Mouse (Mus musculus) cerebellum, adult 11 months (tissue): ENCODE data around the gene Rap1gds1.

Experiments
- DNase-seq: peaks from one replicate; pipeline ENCODE4 v3.0.0; 2022

Rap1gds1 gene

DNA sequence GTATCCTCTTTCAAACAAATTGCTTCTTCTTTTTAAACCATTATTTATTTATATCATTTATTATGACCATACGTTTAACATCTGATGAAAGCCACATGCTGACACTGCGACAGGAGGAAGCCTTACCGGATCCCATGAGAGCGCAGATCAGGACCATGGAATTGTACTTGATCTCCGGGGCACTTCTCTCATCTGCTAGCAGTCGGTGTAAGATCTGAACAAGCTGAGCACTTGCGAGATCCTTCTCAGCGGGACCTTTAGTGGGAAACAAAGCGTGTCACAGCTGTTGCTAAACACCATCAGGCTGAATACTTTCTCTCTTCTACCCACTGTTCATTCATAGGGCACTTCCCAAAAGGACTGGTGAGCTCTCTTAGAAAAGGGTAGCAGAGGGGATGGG lies 133.4 kb downstream of the Rap1gds1 start:
- DNase-seq, result no peak

- no peak for DNase-seq
Observed at GRCm38 (mm10) chr3:138937241-138937640, 137.8 kb downstream of the Rap1gds1 start.

- no peak for DNase-seq
Observed at GRCm38 (mm10) chr3:138936780-138937179, 138.2 kb downstream of the Rap1gds1 start.

GRCm38 (mm10) chr3:138927437-138927836 lies 147.6 kb downstream of the Rap1gds1 start:
- DNase-seq, result no peak

GRCm38 (mm10) chr3:138926161-138926560 lies 148.8 kb downstream of the Rap1gds1 start:
- DNase-seq, result no peak

DNA sequence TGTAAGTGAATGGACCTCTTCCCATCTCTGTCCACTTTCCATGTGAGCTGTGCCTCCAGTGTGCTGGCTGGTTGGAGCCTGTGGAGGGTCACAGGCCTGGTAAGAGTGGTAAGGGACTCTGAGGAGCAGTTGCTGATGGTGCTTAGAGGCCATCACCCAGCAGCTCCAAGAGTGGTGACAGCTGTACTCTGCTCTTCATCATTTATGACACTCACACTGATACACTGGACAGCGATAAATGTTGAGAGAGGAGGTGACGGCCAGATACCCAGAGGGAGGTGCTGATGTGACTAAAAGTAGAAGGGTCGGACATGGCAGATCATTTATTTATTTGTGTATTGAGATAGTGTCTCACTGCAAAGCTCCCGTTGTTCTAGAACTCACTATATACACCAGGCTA lies 156.8 kb downstream of the Rap1gds1 start:
- DNase-seq, result no peak

- no peak for DNase-seq
Observed at GRCm38 (mm10) chr3:138917016-138917415, 158.0 kb downstream of the Rap1gds1 start.

DNA sequence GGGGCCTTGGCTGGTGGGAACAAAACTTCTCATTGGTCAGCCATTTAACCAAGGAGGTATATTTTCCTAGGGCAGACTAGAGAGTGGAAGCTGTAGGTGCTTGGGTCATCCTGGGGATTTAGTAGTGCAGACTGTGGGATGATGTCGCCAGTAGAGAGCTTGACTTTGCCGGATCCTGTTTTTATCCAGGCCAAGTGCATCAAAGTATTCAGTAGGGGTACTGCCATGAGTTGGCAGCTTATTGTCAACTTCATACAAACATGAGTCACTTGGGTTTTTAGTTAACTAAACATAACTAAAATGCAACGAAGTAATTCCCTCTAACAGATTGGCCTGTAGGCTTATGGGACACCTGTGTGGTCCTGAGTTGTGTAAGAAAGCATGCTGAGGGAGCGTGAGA lies 158.4 kb downstream of the Rap1gds1 start:
- DNase-seq, result no peak

- DNase-seq, result no peak
Observed at GRCm38 (mm10) chr3:138914626-138915288, 160.2 kb downstream of the Rap1gds1 start.

GRCm38 (mm10) chr3:138912504-138912903 lies 162.5 kb downstream of the Rap1gds1 start:
- DNase-seq, result no peak

- no peak for DNase-seq
Observed at GRCm38 (mm10) chr3:138909313-138909712, 165.7 kb downstream of the Rap1gds1 start.

DNA sequence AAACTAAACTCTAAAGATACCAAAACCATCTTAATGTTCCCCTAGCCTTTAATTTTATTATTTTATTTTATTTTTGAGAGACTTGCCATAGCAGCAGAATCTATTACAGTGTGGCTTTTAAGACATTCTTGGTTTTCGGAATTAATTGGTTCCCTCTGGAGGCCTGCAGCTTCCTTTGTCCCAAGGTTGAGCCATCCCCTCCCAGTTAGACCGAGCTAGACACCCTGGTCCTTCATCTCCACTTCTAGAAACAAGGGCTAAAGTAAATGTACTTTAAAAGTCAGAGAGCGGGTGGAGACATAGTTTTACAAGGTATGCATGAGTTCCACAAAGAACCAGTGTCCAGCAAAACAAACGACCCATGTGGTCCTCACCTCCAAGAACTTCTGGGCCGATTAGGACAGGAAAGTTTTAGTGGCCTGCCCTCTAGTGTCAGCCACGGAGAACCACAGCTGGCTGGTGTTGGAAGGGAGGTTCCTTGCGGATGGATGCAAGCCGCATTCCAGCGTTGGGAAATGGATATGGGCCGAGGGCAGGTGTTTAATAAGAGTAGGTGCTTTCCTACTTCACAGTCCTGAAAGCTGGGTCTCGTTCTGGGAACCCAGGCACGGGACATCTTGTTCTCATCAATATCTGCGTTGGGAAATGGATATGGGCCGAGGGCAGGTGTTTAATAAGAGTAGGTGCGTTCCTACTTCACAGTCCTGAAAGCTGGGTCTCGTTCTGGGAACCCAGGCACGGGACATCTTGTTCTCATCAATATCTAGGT lies 168.7 kb downstream of the Rap1gds1 start:
- peak; percentile 69 for DNase-seq

- DNase-seq, result no peak
Observed at GRCm38 (mm10) chr3:138905678-138906077, 169.3 kb downstream of the Rap1gds1 start.

DNA sequence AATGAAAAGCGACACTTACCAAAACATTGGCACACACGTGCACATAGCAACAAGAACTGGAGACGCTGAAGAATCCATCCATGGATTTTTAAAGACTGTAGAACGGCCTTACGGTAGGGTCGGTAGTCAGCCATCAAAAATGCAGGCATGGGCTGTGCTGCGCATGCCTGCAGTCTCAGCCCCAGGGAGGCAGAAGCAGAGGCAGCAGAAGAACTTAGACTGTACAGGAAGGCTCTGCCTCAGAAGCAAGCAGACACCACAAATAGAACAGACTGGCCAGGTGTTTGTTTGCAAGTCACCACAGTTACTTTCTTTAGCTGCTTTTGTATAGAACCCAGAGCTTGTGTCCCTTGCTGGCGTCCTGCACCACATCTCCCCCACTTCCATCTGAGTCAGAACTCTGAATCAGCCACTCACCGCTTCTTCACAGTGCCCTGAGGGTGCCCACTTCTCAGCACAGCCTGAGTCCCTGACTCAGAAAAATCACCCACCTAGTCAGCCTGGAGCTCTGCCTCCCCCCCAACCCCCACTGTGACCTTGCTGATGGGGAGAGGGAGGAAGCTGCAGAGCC lies 174.3 kb downstream of the Rap1gds1 start:
- no peak for DNase-seq

DNA sequence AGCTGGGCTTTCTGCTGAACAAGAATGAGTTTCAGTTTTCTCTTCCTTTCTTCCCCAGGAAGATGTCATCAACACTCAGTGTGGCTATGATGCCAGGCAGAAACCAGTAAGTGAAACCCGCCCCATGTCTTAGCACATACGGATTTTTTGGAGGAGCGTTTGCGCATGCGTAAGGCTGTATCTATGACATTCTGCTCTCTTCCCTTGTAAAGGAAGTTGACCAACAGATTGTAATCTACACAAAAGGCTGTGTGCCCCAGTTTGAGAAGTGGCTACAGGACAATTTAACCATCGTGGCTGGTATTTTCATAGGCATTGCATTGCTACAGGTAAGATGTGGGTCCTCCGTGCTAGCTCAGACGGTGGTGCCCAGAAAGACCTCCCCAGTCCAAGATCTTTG lies 176.9 kb downstream of the Rap1gds1 start:
- DNase-seq, result no peak

DNA sequence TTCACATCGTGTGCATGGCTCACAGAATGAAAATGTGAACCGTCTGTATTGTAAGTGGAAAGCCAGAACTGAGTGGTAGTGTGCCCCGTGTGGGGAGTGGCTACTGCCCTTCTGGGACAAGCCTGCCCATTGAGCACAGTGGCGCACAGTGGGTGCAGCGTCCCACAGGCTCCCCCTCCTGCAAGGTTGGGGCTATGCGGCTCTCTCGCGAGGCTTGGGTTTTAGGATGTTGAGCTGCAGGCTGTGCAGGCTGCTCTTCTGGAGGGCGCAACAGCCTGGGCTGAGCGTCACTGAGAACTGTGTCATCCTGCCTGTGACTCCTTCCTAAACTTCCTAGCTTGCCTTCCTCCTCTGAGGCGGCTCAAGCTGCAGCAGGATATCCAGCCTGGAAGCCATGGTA lies 177.5 kb downstream of the Rap1gds1 start:
- no peak for DNase-seq

DNA sequence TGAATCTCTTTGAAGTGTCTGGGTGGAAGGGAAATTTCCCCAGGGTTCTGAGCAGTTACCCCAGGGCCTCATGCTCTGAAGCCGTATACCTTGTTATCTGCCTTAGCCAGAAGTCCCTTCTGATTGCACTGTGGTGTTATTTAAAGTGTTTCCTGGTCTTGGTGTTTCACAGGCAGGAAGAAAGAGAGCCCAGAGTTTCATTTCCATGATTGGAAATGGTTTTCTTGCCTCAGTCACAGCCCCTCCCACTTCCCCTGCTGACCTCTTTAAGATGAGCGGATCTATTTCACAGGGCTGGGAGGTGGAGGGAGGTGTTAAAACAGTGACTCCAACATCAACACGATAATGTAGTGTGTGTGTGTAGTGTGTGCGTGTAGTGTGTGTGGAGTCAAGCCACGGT lies 181.5 kb downstream of the Rap1gds1 start:
- DNase-seq, result no peak

- DNase-seq, result no peak
Observed at GRCm38 (mm10) chr3:138889769-138890295, 185.2 kb downstream of the Rap1gds1 start.

- DNase-seq, result no peak
Observed at GRCm38 (mm10) chr3:138889214-138889613, 185.8 kb downstream of the Rap1gds1 start.

GRCm38 (mm10) chr3:138886121-138886520 lies 188.9 kb downstream of the Rap1gds1 start:
- no peak for DNase-seq

DNA sequence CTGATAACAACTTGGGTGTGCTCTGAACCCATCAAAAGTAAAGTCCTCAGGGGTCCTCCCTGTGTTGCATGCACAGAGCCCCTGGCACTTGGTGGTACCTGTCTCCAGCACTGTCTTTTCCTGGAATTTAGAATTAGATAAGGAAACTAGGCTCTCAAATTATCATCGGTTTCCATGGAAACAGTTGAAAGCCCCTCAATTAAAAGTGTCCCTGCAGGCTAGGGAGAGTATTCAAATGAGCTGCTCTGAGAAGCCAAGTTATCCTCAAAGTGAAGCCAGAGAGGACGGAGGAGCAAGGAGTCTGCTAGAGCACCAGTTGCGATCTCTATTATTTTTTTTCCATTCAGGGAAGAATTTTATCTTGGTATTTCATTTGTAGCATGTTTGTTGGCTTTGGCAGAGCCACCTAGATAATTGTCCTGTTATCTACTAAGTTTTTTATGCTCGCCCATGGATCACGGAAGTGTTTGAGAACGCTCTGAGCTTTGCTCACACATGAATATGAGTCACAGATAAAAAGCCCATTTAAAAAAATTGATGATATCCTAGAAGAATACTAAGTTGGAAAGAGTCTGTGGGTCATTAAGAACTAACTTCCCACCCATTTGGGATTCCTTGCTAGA lies 193.2 kb downstream of the Rap1gds1 start:
- no peak for DNase-seq

DNA sequence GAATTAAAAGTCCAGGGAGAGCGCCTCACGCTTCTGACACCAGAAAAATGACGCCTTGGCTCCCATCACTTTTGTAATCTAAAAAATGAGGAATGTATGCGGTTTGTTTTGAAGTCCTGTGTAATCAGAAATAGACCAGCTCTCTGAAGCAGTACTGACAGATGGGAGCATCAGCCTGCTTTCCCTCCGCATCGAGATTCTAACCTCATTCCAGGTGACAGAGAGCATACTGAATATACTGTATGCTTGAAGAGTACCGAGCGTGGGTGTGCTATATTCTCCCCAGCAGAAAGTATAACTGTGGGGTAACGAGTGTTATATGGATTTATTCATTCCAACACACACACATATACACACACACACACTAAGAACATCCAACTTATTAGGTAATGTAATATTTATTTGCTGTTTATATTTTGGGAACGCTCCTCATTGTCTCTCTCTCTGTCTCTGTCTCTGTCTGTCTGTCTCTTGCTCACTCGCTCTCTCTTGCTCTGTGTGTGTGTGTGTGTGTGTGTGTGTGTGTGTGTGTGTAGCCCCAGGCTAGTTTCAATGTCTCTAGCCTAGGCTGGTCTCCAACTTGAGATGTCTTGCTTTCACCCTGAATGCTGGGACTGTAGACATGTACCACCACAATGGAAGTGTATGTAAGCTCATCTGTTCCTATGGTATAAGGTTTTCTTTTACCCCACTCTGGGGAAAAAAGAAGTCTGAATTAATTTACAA lies 193.8 kb downstream of the Rap1gds1 start:
- no peak for DNase-seq

DNA sequence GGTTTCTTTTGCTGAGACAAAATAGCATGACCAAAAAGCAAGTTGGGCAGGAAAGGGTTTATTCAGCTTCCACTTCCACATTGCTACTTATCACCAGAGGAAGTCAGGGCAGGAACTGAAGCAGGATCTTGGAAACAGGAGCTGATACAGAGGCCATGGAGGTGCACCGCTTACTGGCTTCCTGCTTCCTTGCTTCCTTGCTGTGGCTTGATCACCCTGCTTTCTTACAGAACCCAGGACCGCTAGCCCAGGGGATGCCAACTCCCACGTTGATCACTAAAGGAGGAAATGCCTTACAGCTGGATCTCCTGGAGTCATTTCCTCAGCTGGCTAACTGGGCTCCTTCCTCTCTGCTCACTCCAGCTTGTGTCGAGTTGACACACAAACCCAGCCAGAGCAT lies 197.3 kb downstream of the Rap1gds1 start:
- no peak for DNase-seq
